Mouse (Mus musculus): ENCODE measurements at regions not wholly inside any gene's neighbourhood (a gene's known extent, or its start where the extent isn't known, plus 50 kb on each side); places are given as distances from the start of the nearest gene placed in this dataset.
A peak's percentile ranks its signal among the peaks of the same experiment; 100 is the strongest.

DNA sequence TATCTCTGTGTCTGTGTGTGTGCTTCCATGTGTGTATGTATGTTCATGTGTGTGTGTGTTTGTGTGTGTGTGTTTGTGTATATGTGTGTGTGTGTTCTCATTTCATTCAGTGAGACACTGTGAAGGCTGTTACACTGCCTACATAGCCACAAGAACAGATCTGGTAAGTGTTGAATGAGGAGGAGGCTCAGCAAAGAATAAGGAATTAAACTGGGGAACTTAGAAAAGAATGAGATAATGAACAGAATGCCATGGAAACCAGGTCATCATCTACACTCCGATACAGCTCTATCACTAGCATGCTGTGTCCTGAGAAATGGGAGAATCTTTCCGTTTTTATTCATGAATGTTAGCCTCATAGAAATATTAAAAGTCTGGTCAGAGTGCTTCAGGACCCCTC lies 495.7 kb downstream of the Pdcd6ip start:
- no peaks in the 10 kb centered on the region for H3K9me3 ChIP-seq (replicated peaks; ENCODE audit: control insufficient read depth, insufficient read depth, low read length, poor library complexity, severe bottlenecking)
- no peak overlapping the region for H3K4me3 ChIP-seq (ENCODE audit: low read depth, low read length)

DNA sequence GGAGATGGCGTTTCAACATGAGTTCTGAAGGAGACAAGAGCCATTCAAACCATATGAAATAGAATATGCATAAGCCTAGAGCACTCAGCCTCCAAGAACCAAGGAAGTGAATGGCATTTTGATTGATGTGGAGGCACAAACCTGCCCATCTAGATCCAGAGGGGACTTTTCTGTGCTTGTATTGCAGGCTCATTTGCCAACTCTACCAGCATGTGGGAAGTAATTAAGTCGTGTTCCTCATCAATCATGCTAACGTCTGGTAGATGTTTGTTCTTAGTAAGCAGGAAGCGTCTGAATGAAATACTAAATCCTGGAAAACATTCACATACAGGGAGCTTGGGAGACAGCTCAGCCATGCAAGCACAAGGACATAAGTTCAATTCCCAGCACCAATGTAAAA lies 499.9 kb downstream of the Pdcd6ip start:
- Histone ChIP-seq H3K9ac (ENCODE audit: low read depth, poor library complexity, severe bottlenecking) (no peak overlapping the region), H3K4me3 (ENCODE audit: low read depth, low read length) (no peak overlapping the region), H3K36me3 (ENCODE audit: control insufficient read depth, insufficient read depth, low read length, poor library complexity, severe bottlenecking) (no peaks in the 10 kb centered on the region), H3K4me1 (ENCODE audit: control insufficient read depth, insufficient read depth, low read length) (no peaks in the 10 kb centered on the region), H3K9me3 (replicated peaks; ENCODE audit: control insufficient read depth, insufficient read depth, low read length, poor library complexity, severe bottlenecking) (no peaks in the 10 kb centered on the region), H3K27ac (ENCODE audit: insufficient read depth, low read length) (no peak overlapping the region), H3K27me3 (ENCODE audit: control insufficient read depth, insufficient read depth, low read length, poor library complexity, severe bottlenecking) (no peaks in the 10 kb centered on the region)
- no peak for TF ChIP-seq EP300 (IDR thresholded peaks at IDR 0.05; ENCODE audit: insufficient read depth, low read depth, low read length)
- no peak for TF ChIP-seq POLR2A (IDR thresholded peaks at IDR 0.05; ENCODE audit: insufficient read depth, low read length)
- TF ChIP-seq CTCF (IDR thresholded peaks at IDR 0.05; ENCODE audit: low read depth, low read length) = no peak

More for the DNA sequence above, 495.7 kb downstream of the Pdcd6ip start:
- Histone ChIP-seq H3K36me3 (ENCODE audit: control insufficient read depth, insufficient read depth, low read length, poor library complexity, severe bottlenecking) (no peaks in the 10 kb centered on the region), H3K9ac (ENCODE audit: low read depth, poor library complexity, severe bottlenecking) (no peak overlapping the region), H3K4me1 (ENCODE audit: control insufficient read depth, insufficient read depth, low read length) (no peaks in the 10 kb centered on the region), H3K27me3 (ENCODE audit: control insufficient read depth, insufficient read depth, low read length, poor library complexity, severe bottlenecking) (no peaks in the 10 kb centered on the region), H3K27ac (ENCODE audit: insufficient read depth, low read length) (no peak overlapping the region)
- TF ChIP-seq EP300 (IDR thresholded peaks at IDR 0.05; ENCODE audit: insufficient read depth, low read depth, low read length) (no peak), CTCF (IDR thresholded peaks at IDR 0.05; ENCODE audit: low read depth, low read length) (no peak), POLR2A (IDR thresholded peaks at IDR 0.05; ENCODE audit: insufficient read depth, low read length) (no peak)

DNA sequence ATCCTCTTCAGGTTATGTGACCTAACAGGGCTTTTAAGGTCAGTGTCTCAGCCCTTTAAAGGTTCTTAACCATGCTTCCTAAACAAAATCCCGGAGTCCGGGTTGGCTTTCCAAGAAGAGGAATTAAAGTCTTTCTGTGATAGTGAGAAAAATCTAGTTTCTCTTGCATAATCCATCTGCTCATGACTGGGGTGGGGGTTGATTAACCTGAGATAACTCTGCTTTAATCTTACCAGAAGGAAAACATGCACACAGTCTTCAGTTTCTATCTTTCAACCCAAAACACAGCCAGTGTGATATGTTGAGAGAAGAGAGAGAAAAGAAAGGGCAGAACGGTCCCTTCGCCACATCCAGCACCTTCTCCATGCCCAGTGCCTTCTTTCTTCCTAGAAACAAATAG lies 508.8 kb downstream of the Pdcd6ip start:
- Histone ChIP-seq H3K4me1 (ENCODE audit: control insufficient read depth, insufficient read depth, low read length) (no peaks in the 10 kb centered on the region), H3K27ac (ENCODE audit: insufficient read depth, low read length) (no peak overlapping the region), H3K9ac (ENCODE audit: low read depth, poor library complexity, severe bottlenecking) (no peak overlapping the region), H3K4me3 (ENCODE audit: low read depth, low read length) (no peak overlapping the region), H3K9me3 (replicated peaks; ENCODE audit: control insufficient read depth, insufficient read depth, low read length, poor library complexity, severe bottlenecking) (no peaks in the 10 kb centered on the region), H3K36me3 (ENCODE audit: control insufficient read depth, insufficient read depth, low read length, poor library complexity, severe bottlenecking) (no peaks in the 10 kb centered on the region), H3K27me3 (ENCODE audit: control insufficient read depth, insufficient read depth, low read length, poor library complexity, severe bottlenecking) (no peaks in the 10 kb centered on the region)
- no peak for TF ChIP-seq EP300 (IDR thresholded peaks at IDR 0.05; ENCODE audit: insufficient read depth, low read depth, low read length)
- TF ChIP-seq CTCF (IDR thresholded peaks at IDR 0.05; ENCODE audit: low read depth, low read length) = no peak
- no peak for TF ChIP-seq POLR2A (IDR thresholded peaks at IDR 0.05; ENCODE audit: insufficient read depth, low read length)

DNA sequence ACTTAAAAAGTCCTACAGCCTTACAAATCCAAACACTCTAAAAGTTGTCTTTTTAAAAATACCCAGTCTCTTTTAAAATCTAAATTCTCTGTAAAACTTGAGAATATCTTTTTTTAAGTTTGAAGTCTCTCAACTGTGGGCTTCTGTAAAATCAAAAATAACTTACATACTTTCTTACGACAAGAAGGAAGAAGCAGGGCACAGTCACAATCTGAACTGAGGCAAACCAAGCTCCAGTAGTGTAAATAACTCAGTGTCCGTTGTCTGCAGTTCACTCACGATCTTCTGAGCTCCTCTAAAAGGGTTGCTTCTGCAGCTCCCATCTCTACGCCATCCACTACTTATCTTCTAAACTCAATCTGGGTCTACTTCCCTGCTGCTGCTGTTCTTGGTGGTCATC lies 512.5 kb downstream of the Pdcd6ip start:
- no peaks in the 10 kb centered on the region for H3K9me3 ChIP-seq (replicated peaks; ENCODE audit: control insufficient read depth, insufficient read depth, low read length, poor library complexity, severe bottlenecking)
- TF ChIP-seq EP300 (IDR thresholded peaks at IDR 0.05; ENCODE audit: insufficient read depth, low read depth, low read length) (no peak), CTCF (IDR thresholded peaks at IDR 0.05; ENCODE audit: low read depth, low read length) (no peak), POLR2A (IDR thresholded peaks at IDR 0.05; ENCODE audit: insufficient read depth, low read length) (no peak)

GRCm38 (mm10) chr9:113192773-113193172 lies 515.3 kb downstream of the Pdcd6ip start:
- peaks cover 1% of the 10 kb centered on the region for H3K4me1 ChIP-seq (ENCODE audit: control insufficient read depth, insufficient read depth, low read length)
- H3K9ac ChIP-seq (ENCODE audit: low read depth, poor library complexity, severe bottlenecking) = no peak overlapping the region
- no peak for TF ChIP-seq CTCF (IDR thresholded peaks at IDR 0.05; ENCODE audit: low read depth, low read length)
- TF ChIP-seq EP300 (IDR thresholded peaks at IDR 0.05; ENCODE audit: insufficient read depth, low read depth, low read length) = peak; percentile 82
- H3K27ac ChIP-seq (ENCODE audit: insufficient read depth, low read length) = no peak overlapping the region
- H3K36me3 ChIP-seq (ENCODE audit: control insufficient read depth, insufficient read depth, low read length, poor library complexity, severe bottlenecking) = no peaks in the 10 kb centered on the region
- H3K27me3 ChIP-seq (ENCODE audit: control insufficient read depth, insufficient read depth, low read length, poor library complexity, severe bottlenecking) = no peaks in the 10 kb centered on the region
- H3K4me3 ChIP-seq (ENCODE audit: low read depth, low read length) = no peak overlapping the region
- no peaks in the 10 kb centered on the region for H3K9me3 ChIP-seq (replicated peaks; ENCODE audit: control insufficient read depth, insufficient read depth, low read length, poor library complexity, severe bottlenecking)

More for the DNA sequence above, 512.5 kb downstream of the Pdcd6ip start:
- H3K27ac ChIP-seq (ENCODE audit: insufficient read depth, low read length) = no peak overlapping the region
- no peak overlapping the region for H3K9ac ChIP-seq (ENCODE audit: low read depth, poor library complexity, severe bottlenecking)
- H3K4me1 ChIP-seq (ENCODE audit: control insufficient read depth, insufficient read depth, low read length) = peaks cover 1% of the 10 kb centered on the region
- no peaks in the 10 kb centered on the region for H3K36me3 ChIP-seq (ENCODE audit: control insufficient read depth, insufficient read depth, low read length, poor library complexity, severe bottlenecking)
- no peaks in the 10 kb centered on the region for H3K27me3 ChIP-seq (ENCODE audit: control insufficient read depth, insufficient read depth, low read length, poor library complexity, severe bottlenecking)
- H3K4me3 ChIP-seq (ENCODE audit: low read depth, low read length) = no peak overlapping the region

- Histone ChIP-seq H3K4me3 (ENCODE audit: low read depth, low read length) (no peak overlapping the region), H3K9ac (ENCODE audit: low read depth, poor library complexity, severe bottlenecking) (no peak overlapping the region), H3K36me3 (ENCODE audit: control insufficient read depth, insufficient read depth, low read length, poor library complexity, severe bottlenecking) (no peaks in the 10 kb centered on the region), H3K27me3 (ENCODE audit: control insufficient read depth, insufficient read depth, low read length, poor library complexity, severe bottlenecking) (no peaks in the 10 kb centered on the region), H3K9me3 (replicated peaks; ENCODE audit: control insufficient read depth, insufficient read depth, low read length, poor library complexity, severe bottlenecking) (no peaks in the 10 kb centered on the region), H3K4me1 (ENCODE audit: control insufficient read depth, insufficient read depth, low read length) (peaks cover 1% of the 10 kb centered on the region), H3K27ac (ENCODE audit: insufficient read depth, low read length) (no peak overlapping the region)
- no peak for TF ChIP-seq POLR2A (IDR thresholded peaks at IDR 0.05; ENCODE audit: insufficient read depth, low read length)
- TF ChIP-seq CTCF (IDR thresholded peaks at IDR 0.05; ENCODE audit: low read depth, low read length) = no peak
- no peak for TF ChIP-seq EP300 (IDR thresholded peaks at IDR 0.05; ENCODE audit: insufficient read depth, low read depth, low read length)
Measured at GRCm38 (mm10) chr9:113191163-113191562, 516.9 kb downstream of the Pdcd6ip start.

Data from ES-Bruce4 (cell line).